Mouse (Mus musculus) thymus, adult 2 months (tissue): ENCODE data around the gene Ptch2.

Experiments
- CTCF ChIP-seq: fragments of 200-500 bp; IDR thresholded peaks from 2 replicates; pipeline ENCODE4 v1.5.1; 2012; ENCODE audit warnings: mild to moderate bottlenecking, control low read depth, low read length, moderate library complexity, borderline replicate concordance; ENCODE audit not compliant: control insufficient read depth, poor library complexity, insufficient read depth; ENCODE audit errors: extremely low read depth
- POLR2A ChIP-seq: fragments of 200-500 bp; IDR thresholded peaks from 2 replicates; pipeline ENCODE4 v1.6.1; 2012; ENCODE audit warnings: mild to moderate bottlenecking, low read length, control low read depth, moderate library complexity; ENCODE audit not compliant: control insufficient read depth, poor library complexity, insufficient read depth; ENCODE audit errors: extremely low read depth

GRCm38 (mm10) chr4:117138295-117139216, 42.7 kb downstream of the Ptch2 start:
- TF ChIP-seq CTCF (no peak), POLR2A (no peak)
